Mouse (Mus musculus) frontal cortex, postnatal 25 days (tissue): ENCODE results near the gene Olfr608.
"Not testable (repeated sequence)": the region's sequence is repeated elsewhere in the genome, so short reads cannot be mapped to it uniquely, and the experiment has no call there.

Experiments
- DNase-seq, 2 experiments: peaks; one replicate each; pipeline ENCODE4 v3.0.0; 2022; ENCODE audit warnings: low spot score in 2 of 2

Gene Olfr608

DNA sequence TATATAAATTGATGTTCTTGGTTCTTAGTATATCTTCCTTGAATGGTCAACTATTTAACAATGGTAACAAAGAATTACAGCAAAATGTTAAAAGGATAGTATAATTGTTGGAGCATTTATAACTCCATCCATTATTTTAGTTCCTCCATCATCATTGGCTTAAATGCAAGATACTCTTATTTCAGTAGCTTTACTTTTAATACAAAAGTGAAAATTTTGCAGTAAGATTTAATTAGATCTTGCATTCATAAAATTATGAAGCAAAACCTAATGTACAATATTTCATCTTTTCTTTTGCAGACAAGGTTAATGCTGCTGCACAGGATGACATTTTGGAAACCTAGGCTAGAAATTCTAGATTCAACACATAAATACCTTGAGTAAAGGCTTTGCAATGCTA, at the start of gene Olfr608:
TSS of gene Olfr608 (plus strand) at position 301 of the 400 bp plus-strand sequence.
- DNase-seq, result no peak

DNA sequence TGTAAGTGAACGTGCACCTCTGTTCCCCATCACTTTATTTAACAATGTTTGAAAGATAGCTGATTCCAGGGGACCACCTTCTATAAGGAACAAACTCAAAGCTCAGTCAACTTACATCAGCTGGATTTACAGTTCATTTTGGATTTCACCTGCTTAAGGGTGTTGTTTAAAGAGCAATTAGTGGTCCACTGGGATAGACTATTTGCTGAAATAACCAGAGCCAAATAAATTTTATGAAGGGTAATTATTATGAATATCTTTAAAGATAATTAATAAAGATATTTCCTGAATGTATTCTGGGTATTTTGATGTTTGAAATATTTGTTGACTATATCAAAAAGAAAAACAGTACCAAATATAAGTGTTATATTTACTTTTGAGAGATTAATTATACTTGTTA, 24.3 kb upstream of the Olfr608 start, which contains the start of gene Olfr605:
TSS of gene Olfr605 (minus strand) at position 101 of the 400 bp plus-strand sequence.
- DNase-seq, result no peak

DNA sequence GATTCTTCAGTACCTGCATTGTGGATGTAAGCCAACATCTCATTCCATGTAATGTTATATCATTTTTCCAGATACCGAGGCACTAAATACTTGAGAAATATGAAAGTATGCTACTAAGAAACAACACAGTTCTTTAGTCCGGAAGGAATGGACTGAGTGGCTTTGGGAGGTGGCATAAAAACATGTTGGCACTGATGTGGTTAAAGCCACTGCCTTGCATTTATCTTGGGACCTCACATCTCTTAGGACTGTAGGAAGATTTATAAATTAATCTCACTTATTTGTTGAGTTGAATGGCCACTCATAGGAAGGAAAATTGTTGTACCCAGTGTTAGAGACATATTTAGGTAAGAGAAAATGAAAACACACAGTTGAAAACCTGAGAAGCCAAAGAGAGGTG, 20.9 kb upstream of the Olfr608 start, which contains the start of gene Olfr606:
TSS of gene Olfr606 (plus strand) at position 301 of the 400 bp plus-strand sequence.
- DNase-seq, result no peak

DNA sequence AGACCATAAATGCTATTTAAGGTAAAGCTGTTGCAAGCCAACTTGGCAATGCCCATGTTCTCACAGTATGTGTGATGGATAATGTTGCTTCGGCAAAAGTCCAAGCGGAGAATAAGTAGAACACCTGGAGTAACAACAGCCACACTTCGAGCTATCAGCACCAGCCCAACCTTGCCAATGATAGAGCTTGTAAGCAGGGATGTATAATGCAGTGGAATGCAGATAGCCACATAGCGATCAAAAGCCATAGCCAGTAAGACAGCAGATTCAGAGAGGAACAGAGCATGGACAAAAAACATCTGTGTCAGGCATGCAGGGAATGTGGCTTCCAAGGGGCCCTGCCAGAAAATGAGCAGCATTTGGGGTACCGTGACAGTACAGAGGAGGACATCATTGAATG, 9.1 kb upstream of the Olfr608 start:
- no peak for DNase-seq

DNA sequence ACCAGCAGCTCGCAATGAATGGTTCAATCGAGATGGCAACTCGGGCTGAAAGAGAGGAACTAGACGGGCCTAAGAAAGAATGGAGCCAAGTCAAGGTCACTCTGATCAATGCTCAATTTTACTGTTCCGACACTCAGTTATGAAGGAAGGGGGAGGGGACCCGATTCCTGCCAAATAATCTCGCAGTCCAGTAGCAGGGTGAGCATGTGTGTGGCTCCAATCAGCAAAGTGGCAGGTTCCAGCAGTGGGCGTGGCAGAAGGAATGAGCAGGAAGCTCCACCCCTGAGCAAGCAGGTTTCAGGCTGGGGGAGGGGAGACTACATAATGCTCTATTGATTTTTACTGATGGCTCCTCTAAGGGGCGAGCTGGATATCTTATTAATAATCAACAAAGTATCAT, 7.4 kb downstream of the Olfr608 start:
- not testable (repeated sequence) for DNase-seq

DNA sequence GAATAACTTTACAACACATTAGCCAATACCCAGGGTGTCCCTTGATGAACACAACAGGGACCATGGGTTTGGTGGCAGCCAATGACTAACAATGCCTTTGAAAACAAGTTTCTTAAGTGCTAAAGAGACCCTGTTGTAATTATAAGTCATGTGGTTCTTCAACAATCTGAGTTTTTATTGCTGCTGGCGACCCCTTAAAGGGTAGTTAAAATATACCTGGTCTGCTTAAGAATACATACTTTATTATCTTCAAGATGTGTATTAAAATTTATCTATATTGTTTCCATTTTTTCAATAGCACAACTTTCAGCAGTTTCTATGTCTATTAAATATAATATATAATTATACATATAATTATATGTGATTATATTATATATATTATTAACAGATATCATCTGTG, 28.3 kb downstream of the Olfr608 start, which contains the start of gene Olfr609:
TSS of gene Olfr609 (minus strand) at position 101 of the 400 bp plus-strand sequence.
- no peak for DNase-seq

DNA sequence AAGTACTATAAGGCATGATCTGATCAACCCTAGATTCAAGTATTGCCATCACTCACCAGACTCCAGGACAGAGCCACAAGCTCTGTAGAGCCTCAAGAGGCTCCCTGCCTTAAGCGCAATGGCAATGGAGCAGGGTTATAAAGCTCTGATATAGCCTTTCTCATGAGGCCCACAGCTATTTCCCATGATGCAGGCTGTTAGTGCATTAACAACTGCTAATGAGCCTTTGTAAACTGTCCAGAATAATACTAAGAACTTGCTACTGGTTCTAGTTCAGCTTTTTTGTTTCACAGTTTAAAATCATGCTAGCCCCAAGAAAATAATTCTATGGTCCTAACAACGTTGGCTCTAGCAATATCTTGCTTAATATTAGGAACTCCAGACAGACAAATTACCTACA, 42.3 kb downstream of the Olfr608 start, which contains the start of gene Olfr610:
TSS of gene Olfr610 (minus strand) at position 101 of the 400 bp plus-strand sequence.
- no peak for DNase-seq

DNA sequence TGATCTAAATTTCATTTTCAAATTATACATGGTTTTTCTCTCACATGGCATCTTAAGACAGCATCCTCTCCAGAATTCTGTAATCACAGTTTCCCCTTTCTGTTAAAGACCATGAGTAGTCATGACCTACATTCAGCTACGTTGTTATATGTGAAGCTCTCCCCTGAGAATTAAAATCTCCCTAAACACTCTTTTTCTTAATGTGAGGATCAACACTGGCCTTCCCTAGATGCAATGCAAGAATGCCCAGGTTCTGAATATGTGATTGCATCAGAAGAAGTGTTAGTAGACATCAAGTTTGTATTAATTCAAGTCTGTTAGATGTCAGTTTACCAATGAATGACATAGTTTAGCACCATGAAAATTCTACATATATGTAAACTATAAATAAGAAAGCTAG, 51.1 kb downstream of the Olfr608 start, which contains the start of gene Olfr611:
TSS of gene Olfr611 (minus strand) at position 101 of the 400 bp plus-strand sequence.
- not testable (repeated sequence) for DNase-seq
